Mouse (Mus musculus) regulatory T cell (primary cell): ENCODE measurements around the gene Btn2a2.

Experiments
- in situ Hi-C: fragments of 300-600 bp; cut with MboI, MseI; formaldehyde crosslinking; loops from one replicate; pipeline ENCODE4 v1.15.1; 2025; ENCODE audit warnings: high pct_unique_total_duplicates

Gene Btn2a2

GRCm38 (mm10) chr13:23431351-23431771 lies 57.3 kb downstream of the Btn2a2 start:
- in situ Hi-C loops = loop anchor here (5.0 kb wide), 1 partner anchor 91 kb away; no protein-coding TSS in a partner anchor

GRCm38 (mm10) chr13:23430734-23431133 lies 57.9 kb downstream of the Btn2a2 start:
- in situ Hi-C loops = loop anchor here (5.0 kb wide), 1 partner anchor 92 kb away; no protein-coding TSS in a partner anchor

- in situ Hi-C loops = loop anchor here (5.0 to 10.0 kb wide), 3 partner anchors 92 to 1715 kb away; partner anchors contain the start of genes Hist1h2ai, Hist1h2bl and Hist1h3h
Measured at GRCm38 (mm10) chr13:23429771-23430380, 58.8 kb downstream of the Btn2a2 start.

DNA sequence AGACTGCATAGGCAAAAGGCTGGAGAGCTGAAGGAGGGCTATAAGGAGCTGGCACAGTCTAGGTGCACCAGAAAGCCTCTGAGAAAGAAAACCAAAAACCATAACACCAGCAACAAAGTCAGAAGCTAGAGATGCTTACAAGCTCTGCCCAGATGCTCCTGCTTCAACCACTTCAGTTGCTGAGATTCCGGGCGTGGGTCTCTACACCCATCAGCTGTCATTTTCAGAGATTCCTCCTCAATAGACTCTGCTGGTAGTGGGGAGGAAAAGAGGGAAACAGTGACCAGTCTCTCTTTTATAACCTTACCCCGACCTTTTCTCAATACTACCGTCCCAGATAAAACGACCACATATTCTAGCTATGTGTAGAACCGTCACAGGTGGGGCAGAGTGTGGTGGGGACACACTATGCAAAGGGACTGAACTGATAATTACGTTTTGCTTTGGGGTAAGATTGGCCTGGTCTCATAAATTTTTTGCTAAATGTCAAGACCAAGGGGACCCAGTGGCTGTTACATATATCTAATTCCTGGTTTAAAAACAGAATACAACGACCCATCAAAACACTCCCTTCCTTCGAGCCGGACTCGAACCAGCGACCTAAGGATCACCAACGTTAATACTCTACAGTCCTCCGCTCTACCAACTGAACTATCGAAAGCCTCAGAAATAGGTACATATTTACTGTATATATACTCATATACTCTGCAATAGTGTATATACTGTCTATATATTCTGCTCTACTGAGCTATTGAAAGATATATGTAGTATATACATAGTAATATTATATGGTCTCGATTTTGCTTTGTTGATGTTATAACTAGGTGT lies 60.3 kb downstream of the Btn2a2 start:
- in situ Hi-C loops = loop anchor here (10.0 kb wide), 2 partner anchors 166 to 1714 kb away; partner anchors contain the start of genes Hist1h2ai, Hist1h2bl and Hist1h3h
